Comparison of ENCODE assay signal across 11 mouse cellular contexts in genomic region chr12:26488617-26489274, GRCm38 (mm10). TPM values are rescaled to one million over a fixed set of nuclear protein-coding genes. Genes with fewer than 3 reads are reported as not detected.
DNase-seq lines count a peak whose midpoint lies in the region; ATAC-seq and TF ChIP-seq lines count a peak whose summit lies in the region.
"Had no signal": no experiment of that assay in that cellular context is flagged by ENCODE, and none has a peak within 500 bp of the region (broad histone marks: within the 10 kb centered on the region; RNA-seq: fewer than 3 reads in every experiment).

No protein-coding gene starts in this region.

- DNase-seq in kidney, postnatal 0 days (ENCODE audit: low spot score) = peak; percentile 22
- no peak for DNase-seq in kidney, adult 18-20 months
- DNase-seq in cerebellum, postnatal 36 days = no peak
- no peak for DNase-seq in spleen, postnatal 10 days (ENCODE audit: low spot score in 2 of 2)
- DNase-seq: gastrocnemius, postnatal 36 days had no signal

- no peak overlapping the region for H3K4me3 ChIP-seq in kidney, postnatal 0 days (replicated peaks; ENCODE audit: low read depth, low read length)
- no peak overlapping the region for H3K4me3 ChIP-seq in embryonic facial prominence, embryonic 13.5 days
- H3K4me3 ChIP-seq in forebrain, embryonic 13.5 days = no peak overlapping the region
- no peak overlapping the region for H3K4me3 ChIP-seq in hindbrain, embryonic 16.5 days (ENCODE audit: low read length)
- H3K4me3 ChIP-seq: erythroblast, embryonic 14.5 days; liver, embryonic 15.5 days had no signal

- H3K9ac ChIP-seq in kidney, postnatal 0 days (ENCODE audit: low read depth, low read length) = no peak overlapping the region
- H3K9ac ChIP-seq in embryonic facial prominence, embryonic 13.5 days = no peak overlapping the region
- H3K9ac ChIP-seq in forebrain, embryonic 13.5 days = no peak overlapping the region
- no peak overlapping the region for H3K9ac ChIP-seq in hindbrain, embryonic 16.5 days (ENCODE audit: low read depth, low read length)
- H3K9ac ChIP-seq: liver, embryonic 15.5 days had no signal

- 27% methylated on average over 5 of the region's 5 CpGs for WGBS in kidney, postnatal 0 days
- WGBS in embryonic facial prominence, embryonic 13.5 days = 34% methylated on average over 5 of the region's 5 CpGs
- 25% methylated on average over 5 of the region's 5 CpGs for WGBS in forebrain, embryonic 13.5 days
- WGBS in hindbrain, embryonic 16.5 days = 29% methylated on average over 5 of the region's 5 CpGs

- no peak for ATAC-seq in kidney, postnatal 0 days (replicated peaks; ENCODE audit: low FRiP score, low read depth)
- ATAC-seq in embryonic facial prominence, embryonic 13.5 days (ENCODE audit: insufficient number of reproducible peaks, insufficient read depth, low FRiP score, low TSS enrichment, low read depth) = no peak
- peak; percentile 50; the same call in 1 of the 2 replicates for ATAC-seq in forebrain, embryonic 13.5 days
- ATAC-seq in hindbrain, embryonic 16.5 days = no peak
- ATAC-seq in megakaryocyte, adult 5-6 weeks (ENCODE audit: poor library complexity, severe bottlenecking) = no peak

- H3K9me3 ChIP-seq in kidney, postnatal 0 days (replicated peaks; ENCODE audit: low read length) = no peaks in the 10 kb centered on the region
- no peaks in the 10 kb centered on the region for H3K9me3 ChIP-seq in embryonic facial prominence, embryonic 13.5 days
- no peaks in the 10 kb centered on the region for H3K9me3 ChIP-seq in forebrain, embryonic 13.5 days (replicated peaks)
- no peaks in the 10 kb centered on the region for H3K9me3 ChIP-seq in hindbrain, embryonic 16.5 days (ENCODE audit: control insufficient read depth, low read length)
- H3K9me3 ChIP-seq: liver, embryonic 15.5 days had no signal

- no peaks in the 10 kb centered on the region for H3K4me1 ChIP-seq in kidney, postnatal 0 days (replicated peaks; ENCODE audit: insufficient read depth, low read length)
- H3K4me1 ChIP-seq in embryonic facial prominence, embryonic 13.5 days = peaks cover 11% of the 10 kb centered on the region
- H3K4me1 ChIP-seq in forebrain, embryonic 13.5 days = peaks cover 15% of the 10 kb centered on the region
- peaks cover 8% of the 10 kb centered on the region for H3K4me1 ChIP-seq in hindbrain, embryonic 16.5 days (ENCODE audit: control insufficient read depth, insufficient read depth, low read depth, low read length)

- no peaks in the 10 kb centered on the region for H3K27me3 ChIP-seq in kidney, postnatal 0 days (ENCODE audit: insufficient read depth, low read length)
- no peaks in the 10 kb centered on the region for H3K27me3 ChIP-seq in embryonic facial prominence, embryonic 13.5 days
- 0 out of 2 replicates have a peak, but pooled peaks cover 8% of the 10 kb centered on the region for H3K27me3 ChIP-seq in forebrain, embryonic 13.5 days
- no peaks in the 10 kb centered on the region for H3K27me3 ChIP-seq in hindbrain, embryonic 16.5 days (replicated peaks; ENCODE audit: control insufficient read depth, insufficient read depth, low read length)
- H3K27me3 ChIP-seq: liver, embryonic 15.5 days had no signal

- H3K27ac ChIP-seq in kidney, postnatal 0 days = 0 out of 2 replicates have a peak overlapping the region, but pooled peaks have one; percentile 3
- H3K27ac ChIP-seq in embryonic facial prominence, embryonic 13.5 days = no peak overlapping the region
- H3K27ac ChIP-seq in forebrain, embryonic 13.5 days = no peak overlapping the region
- H3K27ac ChIP-seq in hindbrain, embryonic 16.5 days (ENCODE audit: low read depth, low read length) = no peak overlapping the region
- H3K27ac ChIP-seq: liver, embryonic 15.5 days had no signal

- no peaks in the 10 kb centered on the region for H3K36me3 ChIP-seq in kidney, postnatal 0 days (ENCODE audit: insufficient read depth, low read length)
- H3K36me3 ChIP-seq in embryonic facial prominence, embryonic 13.5 days = no peaks in the 10 kb centered on the region
- H3K36me3 ChIP-seq in forebrain, embryonic 13.5 days (ENCODE audit: poor library complexity, severe bottlenecking) = no peaks in the 10 kb centered on the region
- no peaks in the 10 kb centered on the region for H3K36me3 ChIP-seq in hindbrain, embryonic 16.5 days (ENCODE audit: control insufficient read depth, insufficient read depth, low read length)
- H3K36me3 ChIP-seq: liver, embryonic 15.5 days had no signal

- no peak for TF ChIP-seq CTCF in kidney, postnatal 0 days (IDR thresholded peaks at IDR 0.05; ENCODE audit: low read depth)

- H3K4me2 ChIP-seq in kidney, postnatal 0 days (ENCODE audit: low read length) = 0 out of 2 replicates have a peak overlapping the region, but pooled peaks have one; percentile 18
- peak overlapping the region; percentile 39 for H3K4me2 ChIP-seq in embryonic facial prominence, embryonic 13.5 days
- H3K4me2 ChIP-seq in forebrain, embryonic 13.5 days = no peak overlapping the region
- peak overlapping the region; percentile 35 for H3K4me2 ChIP-seq in hindbrain, embryonic 16.5 days (ENCODE audit: low read length)
- H3K4me2 ChIP-seq: liver, embryonic 15.5 days had no signal

RNA-seq across cellular contexts. Expression of gene Cmpk2, which starts 19.7 kb away (rescaled TPM):
- 13.4 and 15.7 TPM in 2 replicates for polyA plus RNA-seq in kidney, postnatal 0 days (2015; fragmentation: Nextera tagmentation; extraction: Ambion mirVana)
- 5.1 and 5.4 TPM in 2 replicates for polyA plus RNA-seq in embryonic facial prominence, embryonic 13.5 days (2015; fragmentation: Nextera tagmentation; extraction: Ambion mirVana)
- polyA plus RNA-seq in forebrain, embryonic 13.5 days (2015; fragmentation: Nextera tagmentation; extraction: Ambion mirVana) = 5.9 and 6.4 TPM in 2 replicates
- 23.6 and 23.9 TPM in 2 replicates for polyA plus RNA-seq in hindbrain, embryonic 16.5 days (2015; fragmentation: Nextera tagmentation; extraction: Ambion mirVana)
- 88.4 and 109 TPM in 2 replicates for total RNA-seq in megakaryocyte, adult 5-6 weeks (2015)
- 52.7 and 57.5 TPM in 2 replicates for total RNA-seq in megakaryocyte, adult 5-6 weeks (2017)

RNA-seq across cellular contexts. Expression of gene Rsad2, which starts 32.5 kb away (rescaled TPM):
- 36.2 and 39.0 TPM in 2 replicates for polyA plus RNA-seq in kidney, postnatal 0 days (2015; fragmentation: Nextera tagmentation; extraction: Ambion mirVana)
- polyA plus RNA-seq in embryonic facial prominence, embryonic 13.5 days (2015; fragmentation: Nextera tagmentation; extraction: Ambion mirVana) = 0.41 and 0.70 TPM in 2 replicates
- 0.28 and 0.63 TPM in 2 replicates for polyA plus RNA-seq in forebrain, embryonic 13.5 days (2015; fragmentation: Nextera tagmentation; extraction: Ambion mirVana)
- 0.34 and 0.88 TPM in 2 replicates for polyA plus RNA-seq in hindbrain, embryonic 16.5 days (2015; fragmentation: Nextera tagmentation; extraction: Ambion mirVana)
- 7.7 and 9.2 TPM in 2 replicates for total RNA-seq in megakaryocyte, adult 5-6 weeks (2015)
- 9.3 and 10.2 TPM in 2 replicates for total RNA-seq in megakaryocyte, adult 5-6 weeks (2017)

Comparison
In these comparisons a context has a peak if more than half of its experiments do, and no peak if none do; other contexts are left out.
1. RNA of gene Rsad2, which starts 32.5 kb away (polyA plus RNA-seq): 36.2 to 39.0 TPM in kidney, postnatal 0 days; 0.34 to 0.88 TPM in hindbrain, embryonic 16.5 days, 0.41 to 0.70 TPM in embryonic facial prominence, embryonic 13.5 days and 0.28 to 0.63 TPM in forebrain, embryonic 13.5 days; every median in the first group is over 10 times any median in the second.